Mouse (Mus musculus): ENCODE results near the gene Psme2b. TPM values are rescaled to one million over a fixed set of nuclear protein-coding genes. Genes with fewer than 3 reads are reported as not detected.

Gene Psme2b
- polyA plus RNA-seq (2012; fragmentation: generic; extraction: Trizol) = 10 to 100 TPM in 1 of 2 experiments, 1 to 10 TPM in 1; 7.7 to 13.0 TPM

GRCm38 (mm10) chr11:48946090-48946489 lies at the start of gene Psme2b:
TSS of gene Psme2b (minus strand) at chr11:48946190.

GRCm38 (mm10) chr11:48994018-48994417 lies 48.0 kb upstream of the Psme2b start, which contains the start of gene Tgtp1:
TSS of gene Tgtp1 (minus strand) at chr11:48994172.

GRCm38 (mm10) chr11:48991740-48992520 lies 45.9 kb upstream of the Psme2b start, which contains the start of gene Gm12185:
TSS of gene Gm12185 (minus strand) at chr11:48992226.

GRCm38 (mm10) chr11:48979251-48979650 lies 33.3 kb upstream of the Psme2b start, which contains the start of gene 9930111J21Rik1:
TSS of gene 9930111J21Rik1 (minus strand) at chr11:48979398.

GRCm38 (mm10) chr11:48978240-48978939 lies 32.4 kb upstream of the Psme2b start, which contains the start of gene Olfr56:
TSS of gene Olfr56 (plus strand) at chr11:48978889.

GRCm38 (mm10) chr11:48902021-48902420 lies 44.0 kb downstream of the Psme2b start, which contains the start of gene Gm5431:
TSS of gene Gm5431 (minus strand) at chr11:48902214.

Other genes starting within 250 kb of the Psme2b start
- gene Rack1, start 145.9 kb downstream of the Psme2b start, polyA plus RNA-seq (2012; fragmentation: generic; extraction: Trizol) = 1,000 to 10,000 TPM; 2,834 to 7,792 TPM
- gene Trim41, start 128.8 kb downstream of the Psme2b start, polyA plus RNA-seq (2012; fragmentation: generic; extraction: Trizol) = 10 to 100 TPM; 10.3 to 37.4 TPM
- gene Trim7, start 120.0 kb downstream of the Psme2b start, polyA plus RNA-seq (2012; fragmentation: generic; extraction: Trizol) = 1 to 10 TPM; 2.9 to 5.3 TPM
- 10 to 100 TPM in 1 of 2 experiments, 1 to 10 TPM in 1; 9.8 to 15.3 TPM for gene Gm12184, start 119.5 kb downstream of the Psme2b start, polyA plus RNA-seq (2012; fragmentation: generic; extraction: Trizol)
- 10 to 100 TPM in 1 of 2 experiments, 1 to 10 TPM in 1; 3.1 to 23.0 TPM for gene Irgm1, start 74.5 kb downstream of the Psme2b start, polyA plus RNA-seq (2012; fragmentation: generic; extraction: Trizol)
- gene Gm5431, start 44.0 kb downstream of the Psme2b start, polyA plus RNA-seq (2012; fragmentation: generic; extraction: Trizol) = not detected
- gene Olfr56, start 32.7 kb upstream of the Psme2b start, polyA plus RNA-seq (2012; fragmentation: generic; extraction: Trizol) = under 1 TPM in 1 of 2 experiments, not detected in 1; 0.19 TPM
- under 1 TPM; 0.01 to 0.17 TPM for gene 9930111J21Rik1, start 33.2 kb upstream of the Psme2b start, polyA plus RNA-seq (2012; fragmentation: generic; extraction: Trizol)
- under 1 TPM; 0.01 to 0.14 TPM for gene Gm12185, start 46.0 kb upstream of the Psme2b start, polyA plus RNA-seq (2012; fragmentation: generic; extraction: Trizol)
- gene Tgtp1, start 48.0 kb upstream of the Psme2b start, polyA plus RNA-seq (2012; fragmentation: generic; extraction: Trizol) = under 1 TPM; 0.08 to 0.67 TPM
- gene 9930111J21Rik2, start 105.1 kb upstream of the Psme2b start, polyA plus RNA-seq (2012; fragmentation: generic; extraction: Trizol) = under 1 TPM; 0.14 to 0.39 TPM
- 1 to 10 TPM in 1 of 2 experiments, under 1 TPM in 1; 0.13 to 2.0 TPM for gene Tgtp2, start 118.0 kb upstream of the Psme2b start, polyA plus RNA-seq (2012; fragmentation: generic; extraction: Trizol)
- gene Ifi47, start 130.4 kb upstream of the Psme2b start, polyA plus RNA-seq (2012; fragmentation: generic; extraction: Trizol) = 10 to 100 TPM in 1 of 2 experiments, under 1 TPM in 1; 0.40 to 15.3 TPM
- gene Olfr1396, start 168.7 kb upstream of the Psme2b start, polyA plus RNA-seq (2012; fragmentation: generic; extraction: Trizol) = not detected
- gene Olfr1395, start 196.1 kb upstream of the Psme2b start, polyA plus RNA-seq (2012; fragmentation: generic; extraction: Trizol) = not detected
- not detected for gene Olfr1394, start 208.2 kb upstream of the Psme2b start, polyA plus RNA-seq (2012; fragmentation: generic; extraction: Trizol)
- gene Btnl9, start 241.0 kb upstream of the Psme2b start, polyA plus RNA-seq (2012; fragmentation: generic; extraction: Trizol) = under 1 TPM in 1 of 2 experiments, not detected in 1; 0.01 TPM